Mouse (Mus musculus): ENCODE measurements around the gene Tbl1xr1. TPM values are rescaled to one million over a fixed set of nuclear protein-coding genes. Genes with fewer than 3 reads are reported as not detected.

Tbl1xr1 gene
- polyA plus RNA-seq, 1 experiment from 2014 or later: 21.4 TPM

DNA sequence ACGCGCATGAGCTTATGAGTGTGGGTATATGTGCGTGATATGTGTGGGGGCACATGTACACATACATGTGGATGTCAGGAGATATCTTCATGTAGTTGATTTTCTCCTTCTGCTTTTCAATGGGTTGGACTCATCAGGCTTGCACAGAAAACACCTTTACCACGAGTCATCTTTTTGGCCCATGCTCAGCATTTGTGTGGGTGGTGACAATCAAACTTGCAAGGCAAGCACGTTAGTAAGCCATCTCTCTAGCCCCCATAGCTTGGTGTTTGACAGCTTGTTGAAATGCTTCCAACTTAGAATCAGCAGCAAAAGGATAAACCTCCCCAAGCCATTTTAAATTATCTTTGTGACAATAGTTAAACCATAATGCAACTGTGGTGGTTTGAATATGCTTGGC is 7.8 kb upstream of the Tbl1xr1 start:
- Histone ChIP-seq H3K4me3 (ENCODE audit: low read depth, low read length) (no peak overlapping the region), H3K36me3 (ENCODE audit: control insufficient read depth, insufficient read depth, low read length) (no peaks in the 10 kb centered on the region), H3K27ac (ENCODE audit: low read depth, low read length) (no peak overlapping the region), H3K9me3 (replicated peaks; ENCODE audit: control insufficient read depth, low read length) (no peaks in the 10 kb centered on the region), H3K4me1 (ENCODE audit: control insufficient read depth, insufficient read depth, low read length) (no peaks in the 10 kb centered on the region), H3K4me2 (no peak overlapping the region), H3K9ac (ENCODE audit: low read depth, low read length) (no peak overlapping the region), H3K27me3 (ENCODE audit: control insufficient read depth, insufficient read depth, low read length) (no peaks in the 10 kb centered on the region)
- no peak for ATAC-seq (replicated peaks; ENCODE audit: insufficient number of reproducible peaks, low FRiP score, low TSS enrichment)
- WGBS (ENCODE audit: insufficient replicate concordance): 81% methylated on average over 5 of the region's 5 CpGs

DNA sequence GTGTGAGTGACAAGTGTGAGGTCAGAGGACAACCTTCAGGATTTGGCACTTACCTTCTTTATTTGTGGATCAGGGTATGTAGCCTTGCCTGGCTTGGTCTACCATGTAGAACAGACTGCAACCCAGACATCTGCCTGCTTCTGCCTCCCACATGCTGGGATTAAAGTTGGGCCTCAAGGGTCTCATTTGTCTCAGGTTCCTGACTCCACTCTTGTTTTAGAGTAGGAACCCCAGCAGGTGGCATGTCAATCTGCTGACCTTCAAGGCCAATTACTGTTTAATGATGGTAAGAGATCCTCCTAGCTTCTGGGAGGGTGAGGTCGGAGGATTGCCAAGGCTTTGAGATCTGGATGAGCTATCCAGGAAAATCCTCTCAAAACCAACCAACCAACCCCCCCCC is 2.5 kb upstream of the Tbl1xr1 start:
- 86% methylated on average over 1 of the region's 1 CpGs for WGBS (ENCODE audit: insufficient replicate concordance)
- Histone ChIP-seq H3K9me3 (replicated peaks; ENCODE audit: control insufficient read depth, low read length) (no peaks in the 10 kb centered on the region), H3K4me1 (ENCODE audit: control insufficient read depth, insufficient read depth, low read length) (peaks cover 17% of the 10 kb centered on the region; the same call in 1 of the 2 replicates), H3K9ac (ENCODE audit: low read depth, low read length) (no peak overlapping the region), H3K4me2 (no peak overlapping the region), H3K27ac (ENCODE audit: low read depth, low read length) (no peak overlapping the region), H3K36me3 (ENCODE audit: control insufficient read depth, insufficient read depth, low read length) (no peaks in the 10 kb centered on the region), H3K27me3 (ENCODE audit: control insufficient read depth, insufficient read depth, low read length) (no peaks in the 10 kb centered on the region), H3K4me3 (ENCODE audit: low read depth, low read length) (no peak overlapping the region)
- no peak for ATAC-seq (replicated peaks; ENCODE audit: insufficient number of reproducible peaks, low FRiP score, low TSS enrichment)

DNA sequence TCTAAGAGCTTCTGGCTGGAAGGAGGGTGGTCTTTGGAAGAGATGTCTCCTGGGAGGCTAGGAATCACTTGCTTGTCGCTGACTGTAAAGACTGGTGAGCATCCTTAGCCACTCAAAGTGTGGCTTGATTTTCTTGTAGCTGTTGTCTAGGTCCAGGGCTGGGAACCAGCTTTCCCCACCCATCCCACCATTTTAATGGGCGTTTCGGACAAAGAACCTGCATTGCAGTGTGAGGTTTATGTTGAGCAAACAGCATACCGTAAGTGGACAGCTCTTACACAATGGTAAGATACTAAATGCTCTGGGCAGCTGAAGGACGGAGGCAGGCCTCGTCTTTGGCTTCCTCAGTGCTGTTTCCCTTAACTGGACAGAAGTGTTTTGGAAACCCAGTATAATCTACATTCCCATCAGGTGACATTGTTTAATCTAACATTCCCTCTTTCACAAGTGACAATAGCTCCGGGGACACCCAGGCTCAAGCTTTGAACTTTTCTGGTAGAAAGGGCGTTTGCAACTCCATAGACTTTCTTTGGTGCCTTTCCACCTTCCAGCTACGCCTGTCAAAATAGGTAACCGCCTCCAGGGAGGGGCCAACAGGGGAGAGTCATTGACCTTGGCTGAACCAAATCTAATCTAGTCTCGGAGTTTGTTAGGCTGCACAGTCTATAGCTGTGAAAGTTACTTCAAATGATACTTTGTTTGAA is 1.7 kb upstream of the Tbl1xr1 start:
- Histone ChIP-seq H3K9me3 (replicated peaks; ENCODE audit: control insufficient read depth, low read length) (no peaks in the 10 kb centered on the region), H3K27ac (ENCODE audit: low read depth, low read length) (no peak overlapping the region), H3K9ac (ENCODE audit: low read depth, low read length) (no peak overlapping the region), H3K27me3 (ENCODE audit: control insufficient read depth, insufficient read depth, low read length) (no peaks in the 10 kb centered on the region), H3K4me2 (peak overlapping the region; percentile 84), H3K4me1 (ENCODE audit: control insufficient read depth, insufficient read depth, low read length) (peaks cover 21% of the 10 kb centered on the region), H3K36me3 (ENCODE audit: control insufficient read depth, insufficient read depth, low read length) (no peaks in the 10 kb centered on the region; the same call in 1 of the 2 replicates), H3K4me3 (ENCODE audit: low read depth, low read length) (peak overlapping the region; percentile 73)
- WGBS (ENCODE audit: insufficient replicate concordance): 21% methylated on average over 11 of the region's 11 CpGs
- ATAC-seq (replicated peaks; ENCODE audit: insufficient number of reproducible peaks, low FRiP score, low TSS enrichment): no peak

DNA sequence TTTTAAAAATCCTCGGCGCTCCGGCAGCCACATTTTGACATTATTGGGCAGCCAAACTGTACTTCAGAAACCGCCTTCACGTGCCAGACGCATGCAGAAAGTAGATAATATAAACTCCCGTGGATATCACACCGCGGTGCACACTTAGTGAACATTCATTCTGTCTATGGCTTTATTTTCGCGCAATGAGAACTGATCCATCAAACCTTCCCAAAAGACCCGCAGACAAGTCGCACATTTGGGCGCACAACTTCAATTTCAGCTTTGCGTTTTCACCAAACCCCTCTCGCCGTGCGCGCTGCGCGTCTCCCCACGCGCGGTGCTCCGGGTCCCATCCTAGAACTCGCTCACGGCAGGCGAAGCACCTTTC is 950 bp upstream of the Tbl1xr1 start:
- H3K9me3 ChIP-seq (replicated peaks; ENCODE audit: control insufficient read depth, low read length): no peaks in the 10 kb centered on the region
- H3K27ac ChIP-seq (ENCODE audit: low read depth, low read length): peak overlapping the region; percentile 98
- H3K4me1 ChIP-seq (ENCODE audit: control insufficient read depth, insufficient read depth, low read length): peaks cover 21% of the 10 kb centered on the region
- H3K4me3 ChIP-seq (ENCODE audit: low read depth, low read length): peak overlapping the region; percentile 73
- H3K27me3 ChIP-seq (ENCODE audit: control insufficient read depth, insufficient read depth, low read length): no peaks in the 10 kb centered on the region
- H3K4me2 ChIP-seq: peak overlapping the region; percentile 84
- no peak for ATAC-seq (replicated peaks; ENCODE audit: insufficient number of reproducible peaks, low FRiP score, low TSS enrichment)
- peak overlapping the region; percentile 97 for H3K9ac ChIP-seq (ENCODE audit: low read depth, low read length)
- H3K36me3 ChIP-seq (ENCODE audit: control insufficient read depth, insufficient read depth, low read length): no peaks in the 10 kb centered on the region; the same call in 1 of the 2 replicates
- under 1% methylated on average over 28 of the region's 28 CpGs for WGBS (ENCODE audit: insufficient replicate concordance)

DNA sequence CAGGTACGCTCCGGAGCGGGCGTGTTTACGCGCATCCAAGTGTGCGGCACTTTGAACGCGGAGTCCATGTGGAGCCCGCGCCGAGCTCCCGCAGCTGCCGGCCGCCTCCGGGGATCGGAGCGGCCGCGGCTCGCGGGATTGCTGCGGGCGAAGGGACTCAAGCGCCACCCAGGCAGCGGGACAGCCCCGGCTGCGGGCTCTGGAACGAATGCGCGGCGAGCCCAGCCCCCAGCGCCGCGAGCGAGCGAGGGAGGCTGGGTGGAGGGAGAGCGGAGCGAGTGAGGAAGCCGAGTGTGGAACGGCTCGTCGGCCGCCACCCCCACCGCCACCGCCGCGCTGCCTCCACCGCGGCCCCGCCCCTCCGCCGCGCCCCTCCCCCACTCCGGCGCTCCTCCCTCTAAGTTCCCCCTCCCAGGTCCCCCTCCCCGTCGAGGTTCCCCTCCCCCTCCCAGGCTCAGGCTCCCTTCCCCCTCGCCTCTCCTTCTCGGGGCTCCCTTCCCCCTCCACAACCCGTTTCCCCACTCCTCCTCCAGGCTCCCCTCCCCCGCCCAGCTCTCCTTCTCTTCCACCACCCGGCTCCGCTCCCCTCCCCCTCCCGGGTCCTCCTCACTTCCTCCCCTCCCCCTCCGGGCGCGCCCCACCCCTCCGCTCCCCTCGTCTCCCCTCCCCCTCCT is 428 bp upstream of the Tbl1xr1 start:
- no peaks in the 10 kb centered on the region for H3K27me3 ChIP-seq (ENCODE audit: control insufficient read depth, insufficient read depth, low read length)
- ATAC-seq (replicated peaks; ENCODE audit: insufficient number of reproducible peaks, low FRiP score, low TSS enrichment): peak; percentile 80
- H3K4me3 ChIP-seq (ENCODE audit: low read depth, low read length): peak overlapping the region; percentile 73
- H3K4me1 ChIP-seq (ENCODE audit: control insufficient read depth, insufficient read depth, low read length): peaks cover 21% of the 10 kb centered on the region
- H3K4me2 ChIP-seq: peak overlapping the region; percentile 84
- under 1% methylated on average over 39 of the region's 70 CpGs for WGBS (ENCODE audit: insufficient replicate concordance)
- no peaks in the 10 kb centered on the region; the same call in 1 of the 2 replicates for H3K36me3 ChIP-seq (ENCODE audit: control insufficient read depth, insufficient read depth, low read length)
- H3K9me3 ChIP-seq (replicated peaks; ENCODE audit: control insufficient read depth, low read length): no peaks in the 10 kb centered on the region
- H3K9ac ChIP-seq (ENCODE audit: low read depth, low read length): peak overlapping the region; percentile 97
- peak overlapping the region; percentile 98 for H3K27ac ChIP-seq (ENCODE audit: low read depth, low read length)

DNA sequence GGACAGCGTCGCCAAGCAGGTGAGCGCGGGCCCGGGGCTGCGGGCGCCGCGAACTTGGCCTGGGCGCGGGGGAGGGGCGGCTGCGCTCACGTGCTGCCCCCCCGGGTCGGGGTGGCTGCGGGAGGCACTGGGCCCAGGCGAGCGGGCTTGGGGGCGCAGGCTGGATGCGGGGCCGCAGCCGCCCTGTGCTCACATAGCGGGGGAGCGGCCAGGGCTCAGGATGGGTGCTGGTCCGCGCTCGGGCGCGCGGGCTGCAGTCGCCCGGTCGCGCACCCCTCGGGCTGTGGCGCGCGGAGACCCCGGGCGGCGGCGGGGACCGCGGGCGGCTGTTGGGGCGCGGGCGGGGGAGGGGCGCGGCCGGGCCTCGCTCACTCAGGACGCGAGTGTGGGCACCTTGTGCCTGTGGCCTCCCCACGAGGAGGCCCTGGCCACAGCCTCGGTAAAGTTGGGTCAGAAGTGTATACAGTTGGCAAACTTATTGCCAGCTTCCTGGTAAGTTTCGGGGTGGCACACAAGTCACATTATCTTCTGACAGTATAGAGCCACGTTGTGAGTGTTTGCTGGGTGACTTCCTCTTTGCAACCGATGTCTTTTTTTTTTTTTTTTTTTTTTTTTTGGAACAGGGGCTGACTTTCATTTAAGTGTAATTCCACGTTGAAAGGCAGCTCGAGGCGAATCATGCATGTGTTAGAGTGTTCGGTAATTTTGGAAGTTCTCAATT is 644 bp downstream of the Tbl1xr1 start:
- 1% methylated on average over 29 of the region's 64 CpGs for WGBS (ENCODE audit: insufficient replicate concordance)
- Histone ChIP-seq H3K4me1 (ENCODE audit: control insufficient read depth, insufficient read depth, low read length) (peaks cover 24% of the 10 kb centered on the region), H3K4me3 (ENCODE audit: low read depth, low read length) (peak overlapping the region; percentile 73), H3K9me3 (replicated peaks; ENCODE audit: control insufficient read depth, low read length) (no peaks in the 10 kb centered on the region), H3K27ac (ENCODE audit: low read depth, low read length) (peak overlapping the region; percentile 98), H3K27me3 (ENCODE audit: control insufficient read depth, insufficient read depth, low read length) (no peaks in the 10 kb centered on the region), H3K4me2 (peak overlapping the region; percentile 77), H3K36me3 (ENCODE audit: control insufficient read depth, insufficient read depth, low read length) (no peaks in the 10 kb centered on the region; the same call in 1 of the 2 replicates), H3K9ac (ENCODE audit: low read depth, low read length) (peak overlapping the region; percentile 97)
- peak; percentile 55 for ATAC-seq (replicated peaks; ENCODE audit: insufficient number of reproducible peaks, low FRiP score, low TSS enrichment)

DNA sequence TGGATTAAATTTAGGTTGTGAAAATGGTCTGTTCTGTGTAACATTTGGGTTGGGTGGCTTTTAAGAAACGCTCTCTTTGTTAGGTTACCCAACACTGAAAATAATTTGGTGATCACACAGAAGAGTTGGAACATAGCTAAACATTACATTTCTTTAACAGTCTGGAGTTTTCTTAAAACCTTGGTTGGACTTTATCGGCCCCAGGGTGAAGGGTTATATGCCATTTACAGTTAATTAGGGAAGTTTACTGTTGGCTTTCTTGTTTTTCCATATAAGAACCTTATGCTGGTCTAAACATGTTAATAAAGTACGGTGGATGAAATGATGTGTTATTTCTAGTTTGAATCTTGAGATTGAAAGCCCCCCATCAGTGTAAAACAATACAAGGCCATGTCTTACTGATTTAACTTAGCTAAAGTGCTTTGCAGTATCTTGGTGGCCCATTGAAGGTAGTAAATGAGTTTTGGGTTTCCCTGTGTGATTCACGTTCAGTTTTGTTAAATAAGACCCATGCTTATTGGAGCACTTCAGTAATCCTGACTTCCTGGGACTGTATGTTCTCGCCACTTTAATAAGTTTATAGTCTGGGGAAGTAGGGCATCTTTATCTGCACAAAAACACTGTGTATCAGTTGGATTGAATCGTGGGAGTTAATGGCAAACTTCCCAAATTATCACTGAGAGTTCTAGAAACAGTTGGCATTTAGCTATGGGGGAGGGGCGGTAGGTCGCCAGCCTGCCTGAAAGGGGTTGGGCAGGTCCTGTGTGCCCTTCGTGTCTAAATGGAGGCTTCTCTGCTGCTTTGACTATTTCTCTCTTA is 1.4 kb downstream of the Tbl1xr1 start:
- Histone ChIP-seq H3K9ac (ENCODE audit: low read depth, low read length) (peak overlapping the region; percentile 97), H3K36me3 (ENCODE audit: control insufficient read depth, insufficient read depth, low read length) (no peaks in the 10 kb centered on the region; the same call in 1 of the 2 replicates), H3K27me3 (ENCODE audit: control insufficient read depth, insufficient read depth, low read length) (no peaks in the 10 kb centered on the region), H3K4me2 (peak overlapping the region; percentile 77), H3K4me1 (ENCODE audit: control insufficient read depth, insufficient read depth, low read length) (peaks cover 24% of the 10 kb centered on the region), H3K27ac (ENCODE audit: low read depth, low read length) (peak overlapping the region; percentile 98; the same call in 1 of the 2 replicates), H3K4me3 (ENCODE audit: low read depth, low read length) (peak overlapping the region; percentile 73), H3K9me3 (replicated peaks; ENCODE audit: control insufficient read depth, low read length) (no peaks in the 10 kb centered on the region)
- ATAC-seq (replicated peaks; ENCODE audit: insufficient number of reproducible peaks, low FRiP score, low TSS enrichment): no peak
- 3% methylated on average over 9 of the region's 9 CpGs for WGBS (ENCODE audit: insufficient replicate concordance)

DNA sequence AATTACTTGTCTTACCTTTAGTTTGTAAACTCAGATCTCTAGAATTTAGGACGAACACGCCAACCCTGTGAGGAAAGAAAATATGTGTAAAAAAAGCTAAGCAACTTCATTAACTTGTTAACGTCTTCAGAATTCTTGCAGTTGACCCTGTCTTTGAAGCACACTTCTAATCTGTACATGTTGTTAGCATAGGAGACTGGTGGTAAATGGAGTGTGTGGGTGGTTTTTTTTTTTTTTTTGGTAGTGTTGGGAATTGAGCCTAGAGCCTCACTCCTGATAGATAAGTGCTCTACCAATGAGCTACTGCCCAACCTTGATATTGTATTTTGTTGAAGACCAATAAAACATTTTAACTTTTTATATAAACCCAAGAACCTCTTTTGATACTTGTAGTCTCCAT is 2.1 kb downstream of the Tbl1xr1 start:
- no peaks in the 10 kb centered on the region for H3K27me3 ChIP-seq (ENCODE audit: control insufficient read depth, insufficient read depth, low read length)
- WGBS (ENCODE audit: insufficient replicate concordance): 55% methylated on average over 3 of the region's 3 CpGs
- H3K4me3 ChIP-seq (ENCODE audit: low read depth, low read length): peak overlapping the region; percentile 73; the same call in 1 of the 2 replicates
- no peaks in the 10 kb centered on the region for H3K9me3 ChIP-seq (replicated peaks; ENCODE audit: control insufficient read depth, low read length)
- H3K36me3 ChIP-seq (ENCODE audit: control insufficient read depth, insufficient read depth, low read length): no peaks in the 10 kb centered on the region; the same call in 1 of the 2 replicates
- peak overlapping the region; percentile 55; the same call in 1 of the 2 replicates for H3K9ac ChIP-seq (ENCODE audit: low read depth, low read length)
- no peak overlapping the region for H3K27ac ChIP-seq (ENCODE audit: low read depth, low read length)
- no peak for ATAC-seq (replicated peaks; ENCODE audit: insufficient number of reproducible peaks, low FRiP score, low TSS enrichment)
- peaks cover 24% of the 10 kb centered on the region for H3K4me1 ChIP-seq (ENCODE audit: control insufficient read depth, insufficient read depth, low read length)
- peak overlapping the region; percentile 77 for H3K4me2 ChIP-seq

Measured in heart, embryonic 11.5 days (tissue).